Mouse (Mus musculus) erythroblast, embryonic 14.5 days (primary cell): ENCODE measurements around the gene Rnf220. TPM values are rescaled to one million over a fixed set of nuclear protein-coding genes. Genes with fewer than 3 reads are reported as not detected.

Experiments
- H3K27me3 ChIP-seq: 2 replicates; pipeline ENCODE4 v1.6.1; 2012; ENCODE audit warnings: inconsistent platforms; ENCODE audit not compliant: control insufficient read depth
- H3K36me3 ChIP-seq: 2 replicates; pipeline ENCODE4 v1.6.1; 2012; ENCODE audit warnings: mild to moderate bottlenecking, inconsistent platforms; ENCODE audit not compliant: control insufficient read depth
- H3K4me1 ChIP-seq: 2 replicates; pipeline ENCODE4 v1.6.1; 2012; ENCODE audit warnings: inconsistent platforms; ENCODE audit not compliant: control insufficient read depth
- H3K4me3 ChIP-seq: replicated peaks from 2 replicates; pipeline ENCODE3; 2012; ENCODE audit warnings: moderate library complexity, mild to moderate bottlenecking, inconsistent platforms
- H3K9me3 ChIP-seq: 2 replicates; pipeline ENCODE4 v1.6.1; 2012; ENCODE audit warnings: low read length, inconsistent platforms, mixed read lengths; ENCODE audit not compliant: control insufficient read depth
- GATA1 ChIP-seq: IDR thresholded peaks from 2 replicates; pipeline ENCODE4 v1.6.1; 2012; ENCODE audit warnings: low read length, inconsistent platforms, mixed read lengths
- TAL1 ChIP-seq: IDR thresholded peaks from 3 replicates; pipeline ENCODE4 v1.6.1; 2012; ENCODE audit warnings: low read length, inconsistent platforms, mixed read lengths
- polyA plus RNA-seq: library from polyadenylated mRNA; stranded (reverse); fragments of >175 nt; gene quantifications from 2 replicates; pipeline ENCODE4 v1.2.3, GENCODE M21; 2012

Rnf220 gene
- polyA plus RNA-seq, 1 experiment, result 5.1 TPM

- no peak for TF ChIP-seq TAL1
- TF ChIP-seq GATA1, result no peak
- Histone ChIP-seq H3K36me3 (no peaks in the 10 kb centered on the region), H3K9me3 (peaks cover 14% of the 10 kb centered on the region; the same call in 1 of the 2 replicates), H3K4me3 (peak overlapping the region; percentile 10), H3K27me3 (peaks cover 99% of the 10 kb centered on the region), H3K4me1 (peaks cover 14% of the 10 kb centered on the region)
These were observed 3.7 kb downstream of the Rnf220 start for GRCm38 (mm10) chr4:117493161-117493568.

GRCm38 (mm10) chr4:117491840-117492239 lies 5.0 kb downstream of the Rnf220 start:
- H3K4me1 ChIP-seq, result peaks cover 14% of the 10 kb centered on the region
- H3K36me3 ChIP-seq, result no peaks in the 10 kb centered on the region
- H3K4me3 ChIP-seq, result no peak overlapping the region
- H3K27me3 ChIP-seq, result peaks cover 99% of the 10 kb centered on the region
- TF ChIP-seq TAL1 (no peak), GATA1 (no peak)
- peaks cover 13% of the 10 kb centered on the region; the same call in 1 of the 2 replicates for H3K9me3 ChIP-seq

GRCm38 (mm10) chr4:117489975-117490374 lies 6.9 kb downstream of the Rnf220 start:
- peaks cover 97% of the 10 kb centered on the region for H3K27me3 ChIP-seq

GRCm38 (mm10) chr4:117489566-117489965 lies 7.3 kb downstream of the Rnf220 start:
- Histone ChIP-seq H3K4me1 (peaks cover 13% of the 10 kb centered on the region), H3K4me3 (no peak overlapping the region), H3K27me3 (peaks cover 97% of the 10 kb centered on the region), H3K36me3 (no peaks in the 10 kb centered on the region), H3K9me3 (peaks cover 3% of the 10 kb centered on the region; the same call in 1 of the 2 replicates)
- TF ChIP-seq TAL1, result no peak
- TF ChIP-seq GATA1, result no peak

More at GRCm38 (mm10) chr4:117489975-117490374, 6.9 kb downstream of the Rnf220 start:
- Histone ChIP-seq H3K9me3 (peaks cover 6% of the 10 kb centered on the region; the same call in 1 of the 2 replicates), H3K4me1 (peaks cover 11% of the 10 kb centered on the region), H3K36me3 (no peaks in the 10 kb centered on the region), H3K4me3 (no peak overlapping the region)
- no peak for TF ChIP-seq GATA1
- TF ChIP-seq TAL1, result no peak

GRCm38 (mm10) chr4:117487471-117487870 lies 9.4 kb downstream of the Rnf220 start:
- Histone ChIP-seq H3K4me1 (peaks cover 25% of the 10 kb centered on the region), H3K36me3 (no peaks in the 10 kb centered on the region), H3K27me3 (peaks cover 84% of the 10 kb centered on the region)

GRCm38 (mm10) chr4:117486188-117486587 lies 10.7 kb downstream of the Rnf220 start:
- H3K27me3 ChIP-seq, result peaks cover 71% of the 10 kb centered on the region
- H3K4me3 ChIP-seq, result no peak overlapping the region
- H3K9me3 ChIP-seq, result no peaks in the 10 kb centered on the region
- H3K36me3 ChIP-seq, result no peaks in the 10 kb centered on the region
- TF ChIP-seq GATA1, result no peak
- TF ChIP-seq TAL1, result no peak
- peaks cover 38% of the 10 kb centered on the region for H3K4me1 ChIP-seq

More at GRCm38 (mm10) chr4:117487471-117487870, 9.4 kb downstream of the Rnf220 start:
- no peak for TF ChIP-seq GATA1
- TF ChIP-seq TAL1, result no peak
- Histone ChIP-seq H3K9me3 (no peaks in the 10 kb centered on the region), H3K4me3 (no peak overlapping the region)

- H3K9me3 ChIP-seq, result no peaks in the 10 kb centered on the region
- no peak for TF ChIP-seq GATA1
- TF ChIP-seq TAL1, result no peak
- H3K27me3 ChIP-seq, result peaks cover 61% of the 10 kb centered on the region
- H3K4me3 ChIP-seq, result no peak overlapping the region
- peaks cover 47% of the 10 kb centered on the region for H3K4me1 ChIP-seq
- H3K36me3 ChIP-seq, result no peaks in the 10 kb centered on the region
These were observed 11.6 kb downstream of the Rnf220 start for GRCm38 (mm10) chr4:117485045-117485780.

GRCm38 (mm10) chr4:117484256-117485044 lies 12.4 kb downstream of the Rnf220 start:
- Histone ChIP-seq H3K9me3 (no peaks in the 10 kb centered on the region), H3K4me1 (peaks cover 55% of the 10 kb centered on the region), H3K4me3 (peak overlapping the region; percentile 66), H3K36me3 (no peaks in the 10 kb centered on the region), H3K27me3 (peaks cover 53% of the 10 kb centered on the region)
- TF ChIP-seq TAL1 (no peak), GATA1 (no peak)

- peaks cover 60% of the 10 kb centered on the region for H3K4me1 ChIP-seq
These were observed 13.0 kb downstream of the Rnf220 start for GRCm38 (mm10) chr4:117483931-117484255.

More at GRCm38 (mm10) chr4:117483931-117484255, 13.0 kb downstream of the Rnf220 start:
- Histone ChIP-seq H3K27me3 (peaks cover 49% of the 10 kb centered on the region), H3K4me3 (peak overlapping the region; percentile 66), H3K36me3 (no peaks in the 10 kb centered on the region), H3K9me3 (no peaks in the 10 kb centered on the region)
- TF ChIP-seq TAL1 (no peak), GATA1 (no peak)
